Mouse (Mus musculus): Measurements from ENCODE around the gene Map1lc3a. TPM values are rescaled to one million over a fixed set of nuclear protein-coding genes. Genes with fewer than 3 reads are reported as not detected.

Gene Map1lc3a
- polyA plus RNA-seq, 1 experiment from 2014 or later: 165 TPM

DNA sequence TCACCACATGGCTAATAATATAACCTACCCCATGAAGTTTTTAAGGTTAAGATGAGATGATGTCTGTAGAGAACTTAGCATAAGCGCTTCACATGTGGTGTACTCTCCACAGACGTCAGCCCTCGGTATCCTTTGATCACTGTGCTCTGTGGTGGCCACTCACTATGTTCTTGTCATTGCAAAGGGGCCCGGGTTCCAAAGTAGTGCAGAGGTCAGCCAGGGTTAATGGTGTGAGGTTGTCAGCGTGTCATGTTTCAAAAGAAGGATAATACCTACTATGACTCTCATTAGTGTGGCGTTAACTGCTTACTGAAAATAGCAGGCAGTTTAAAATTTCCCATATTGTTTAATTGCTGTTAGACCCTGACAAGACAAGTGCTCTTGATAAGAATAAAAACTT, 37.6 kb downstream of the Map1lc3a start:
- H3K4me1 ChIP-seq (ENCODE audit: insufficient read depth, low read length): no peaks in the 10 kb centered on the region; the same call in 1 of the 2 replicates
- H3K36me3 ChIP-seq (ENCODE audit: insufficient read depth, low read length): peaks cover 11% of the 10 kb centered on the region
- no peaks in the 10 kb centered on the region for H3K9me3 ChIP-seq (ENCODE audit: low read length)
- no peaks in the 10 kb centered on the region for H3K27me3 ChIP-seq (ENCODE audit: insufficient read depth, low read length)
- H3K27ac ChIP-seq (ENCODE audit: low read length): no peak overlapping the region
- WGBS: 18% methylated on average over 6 of the region's 6 CpGs
- H3K4me3 ChIP-seq (ENCODE audit: low read length): no peak overlapping the region
- H3K9ac ChIP-seq (replicated peaks; ENCODE audit: low read length): no peak overlapping the region
- no peak for ATAC-seq (ENCODE audit: low FRiP score, low TSS enrichment)
- no peak overlapping the region for H3K4me2 ChIP-seq (replicated peaks; ENCODE audit: low read depth, low read length)

DNA sequence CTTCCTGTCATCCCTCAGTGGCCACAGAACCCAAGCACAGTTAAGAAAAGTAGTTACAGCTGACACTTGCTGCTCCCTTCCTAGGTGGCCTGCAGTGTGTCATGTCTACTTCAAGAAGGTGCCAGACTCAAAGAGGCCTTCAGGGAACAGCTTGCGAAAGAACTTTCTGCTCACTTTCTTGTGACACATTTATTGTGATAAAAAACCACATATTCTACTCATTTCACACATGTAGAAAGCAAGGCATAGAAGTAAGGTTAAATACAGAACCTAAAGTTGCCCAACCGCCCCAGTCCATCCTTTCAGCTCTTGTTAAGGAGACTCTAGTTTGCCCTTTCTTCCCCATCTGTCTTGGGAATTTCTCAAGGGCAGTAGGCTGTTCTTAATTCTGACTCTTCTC, 42.5 kb downstream of the Map1lc3a start:
- peaks cover 8% of the 10 kb centered on the region for H3K36me3 ChIP-seq (ENCODE audit: insufficient read depth, low read length)
- no peaks in the 10 kb centered on the region for H3K9me3 ChIP-seq (ENCODE audit: low read length)
- no peak for ATAC-seq (ENCODE audit: low FRiP score, low TSS enrichment)
- H3K4me2 ChIP-seq (replicated peaks; ENCODE audit: low read depth, low read length): no peak overlapping the region
- 93% methylated on average over 2 of the region's 2 CpGs for WGBS
- H3K27me3 ChIP-seq (ENCODE audit: insufficient read depth, low read length): no peaks in the 10 kb centered on the region
- H3K4me3 ChIP-seq (ENCODE audit: low read length): no peak overlapping the region
- no peaks in the 10 kb centered on the region; the same call in 1 of the 2 replicates for H3K4me1 ChIP-seq (ENCODE audit: insufficient read depth, low read length)
- no peak overlapping the region for H3K27ac ChIP-seq (ENCODE audit: low read length)
- no peak overlapping the region for H3K9ac ChIP-seq (replicated peaks; ENCODE audit: low read length)

DNA sequence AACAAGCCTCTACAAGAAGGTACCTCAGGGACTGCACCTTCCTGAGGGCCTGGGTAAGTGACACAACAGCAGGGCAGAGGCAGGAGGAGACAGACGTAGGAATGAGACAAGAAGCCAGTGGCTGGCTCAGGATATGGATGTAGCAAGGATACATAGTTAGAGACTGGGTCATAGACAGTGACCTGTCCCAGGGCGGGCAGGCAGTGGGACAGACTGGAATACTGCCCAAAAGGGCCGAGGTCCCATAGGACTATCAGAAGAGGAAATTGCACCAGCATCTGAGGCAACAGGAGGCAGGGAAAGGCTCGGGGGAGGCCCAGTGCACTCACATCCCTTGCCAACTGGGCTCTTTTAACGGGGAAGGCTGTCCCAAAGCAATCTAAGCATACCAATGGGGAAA, 44.5 kb downstream of the Map1lc3a start:
- 68% methylated on average over 5 of the region's 5 CpGs for WGBS
- Histone ChIP-seq H3K36me3 (ENCODE audit: insufficient read depth, low read length) (peaks cover 8% of the 10 kb centered on the region), H3K9ac (replicated peaks; ENCODE audit: low read length) (no peak overlapping the region), H3K27ac (ENCODE audit: low read length) (no peak overlapping the region), H3K9me3 (ENCODE audit: low read length) (no peaks in the 10 kb centered on the region), H3K4me1 (ENCODE audit: insufficient read depth, low read length) (no peaks in the 10 kb centered on the region), H3K27me3 (ENCODE audit: insufficient read depth, low read length) (no peaks in the 10 kb centered on the region), H3K4me2 (replicated peaks; ENCODE audit: low read depth, low read length) (no peak overlapping the region), H3K4me3 (ENCODE audit: low read length) (no peak overlapping the region)
- ATAC-seq (ENCODE audit: low FRiP score, low TSS enrichment): no peak

DNA sequence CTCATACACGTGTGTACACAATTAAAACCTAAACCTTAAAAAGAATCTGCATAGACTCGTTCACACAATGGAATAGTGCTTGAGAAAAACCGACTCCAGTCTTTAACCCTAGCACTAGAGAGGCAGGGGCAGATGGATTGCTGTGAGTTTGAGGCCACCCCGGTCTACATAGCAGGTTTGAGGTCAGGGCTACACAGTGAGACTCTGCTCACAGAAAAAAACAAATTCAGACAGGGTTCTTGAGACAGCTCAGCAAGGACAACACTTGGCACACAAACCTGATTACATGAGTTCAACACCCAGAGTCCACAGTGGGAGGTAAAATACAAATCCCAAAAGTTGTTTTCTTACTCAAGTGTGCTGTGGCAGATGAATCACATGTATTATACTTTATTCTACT, 49.9 kb downstream of the Map1lc3a start:
- H3K4me1 ChIP-seq (ENCODE audit: insufficient read depth, low read length): no peaks in the 10 kb centered on the region
- no peak overlapping the region for H3K4me2 ChIP-seq (replicated peaks; ENCODE audit: low read depth, low read length)
- H3K9me3 ChIP-seq (ENCODE audit: low read length): no peaks in the 10 kb centered on the region
- H3K27me3 ChIP-seq (ENCODE audit: insufficient read depth, low read length): no peaks in the 10 kb centered on the region
- 92% methylated on average over 4 of the region's 4 CpGs for WGBS
- ATAC-seq (ENCODE audit: low FRiP score, low TSS enrichment): no peak
- H3K4me3 ChIP-seq (ENCODE audit: low read length): no peak overlapping the region
- no peak overlapping the region for H3K27ac ChIP-seq (ENCODE audit: low read length)
- H3K36me3 ChIP-seq (ENCODE audit: insufficient read depth, low read length): peaks cover 29% of the 10 kb centered on the region
- no peak overlapping the region for H3K9ac ChIP-seq (replicated peaks; ENCODE audit: low read length)

Other genes with a start within 250 kb of the Map1lc3a start
- 79.2 and 82.7 TPM in 2 replicates for gene Ahcy, start 201.8 kb upstream of the Map1lc3a start, polyA plus RNA-seq (2015; fragmentation: Nextera tagmentation; extraction: Ambion mirVana)
- 55.2 and 64.6 TPM in 2 replicates for gene Itch, start 142.8 kb upstream of the Map1lc3a start, polyA plus RNA-seq (2015; fragmentation: Nextera tagmentation; extraction: Ambion mirVana)
- 391 and 404 TPM in 2 replicates for gene Dynlrb1, start 39.8 kb upstream of the Map1lc3a start, polyA plus RNA-seq (2015; fragmentation: Nextera tagmentation; extraction: Ambion mirVana)
- gene Pigu, start 81.1 kb downstream of the Map1lc3a start, polyA plus RNA-seq (2015; fragmentation: Nextera tagmentation; extraction: Ambion mirVana): 65.0 and 72.5 TPM in 2 replicates
- gene Trp53inp2, start 104.8 kb downstream of the Map1lc3a start, polyA plus RNA-seq (2015; fragmentation: Nextera tagmentation; extraction: Ambion mirVana): 28.5 and 36.9 TPM in 2 replicates
- 14.2 and 16.1 TPM in 2 replicates for gene Ncoa6, start 197.6 kb downstream of the Map1lc3a start, polyA plus RNA-seq (2015; fragmentation: Nextera tagmentation; extraction: Ambion mirVana)
- 14.7 and 16.0 TPM in 2 replicates for gene Acss2, start 241.7 kb downstream of the Map1lc3a start, polyA plus RNA-seq (2015; fragmentation: Nextera tagmentation; extraction: Ambion mirVana)
- gene Ggt7, start 241.9 kb downstream of the Map1lc3a start, polyA plus RNA-seq (2015; fragmentation: Nextera tagmentation; extraction: Ambion mirVana): 3.7 and 3.9 TPM in 2 replicates